Mouse (Mus musculus) urinary bladder, postnatal 14 days (tissue): ENCODE measurements around the gene Gsk3a.

Experiments used
- DNase-seq: peaks from one replicate; pipeline ENCODE4 v3.0.0; 2021; ENCODE audit warnings: low spot score

The Gsk3a gene

DNA sequence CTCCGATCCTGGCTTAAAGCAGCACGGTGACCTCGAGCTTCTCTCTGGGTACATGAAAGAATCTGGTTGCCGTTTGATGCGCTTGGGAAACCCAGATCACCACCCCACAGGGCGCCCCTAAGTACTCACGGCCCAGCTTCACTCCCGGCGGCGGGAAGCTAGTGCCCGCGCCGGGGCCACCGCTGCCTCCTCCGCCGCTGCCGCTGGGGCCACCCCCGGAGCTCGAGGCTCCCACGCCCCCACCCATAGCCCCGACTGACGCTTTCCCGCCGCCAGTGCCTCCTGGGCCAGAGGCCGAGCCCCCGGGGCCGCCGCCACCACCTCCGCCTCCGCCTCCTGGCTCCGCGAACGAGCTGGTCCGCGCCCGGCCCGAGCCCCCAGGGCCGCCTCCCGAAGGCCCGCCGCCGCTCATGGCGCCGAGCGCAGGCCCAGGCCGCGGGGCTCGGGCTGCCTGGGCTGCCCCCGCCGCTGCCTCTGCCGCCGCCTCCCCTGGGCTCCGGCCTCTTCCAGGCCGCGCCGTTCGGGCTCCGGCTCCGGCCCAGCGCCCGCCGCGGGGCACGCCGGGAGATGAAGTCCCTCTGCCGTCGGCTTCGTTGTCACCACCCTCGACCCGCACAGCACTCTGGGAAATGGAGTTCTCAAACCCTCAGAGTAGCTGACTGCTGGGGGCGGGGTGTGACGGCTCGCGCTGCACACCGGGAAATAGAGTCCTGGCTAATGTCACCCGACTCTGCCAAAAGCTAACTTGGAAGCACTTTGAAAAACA lies at the start of gene Gsk3a:
Gene Gsk3a (minus strand): TSS at position 603 of the 766 bp plus-strand sequence.
- peak; percentile 99 for DNase-seq

DNA sequence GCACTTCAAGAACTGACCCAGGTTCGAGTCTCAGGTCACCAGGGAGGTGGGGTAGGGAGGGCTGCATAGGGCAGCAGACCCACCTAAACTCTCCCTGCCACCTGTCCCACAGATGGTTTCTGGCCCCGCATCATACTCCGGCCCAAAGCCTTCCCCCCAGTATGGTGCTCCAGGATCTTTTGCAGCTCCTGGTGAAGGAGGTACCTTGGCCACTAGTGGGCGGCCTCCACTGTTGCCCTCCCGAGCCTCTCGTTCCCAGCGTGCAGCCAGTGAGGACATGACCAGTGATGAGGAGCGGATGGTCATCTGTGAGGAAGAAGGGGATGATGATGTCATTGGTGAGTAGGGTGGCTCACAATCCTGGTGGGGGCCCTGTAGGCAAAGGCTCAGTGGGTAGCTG lies 49.3 kb upstream of the Gsk3a start:
- DNase-seq = no peak

- no peak for DNase-seq
These were observed 48.0 kb upstream of the Gsk3a start for GRCm38 (mm10) chr7:25285511-25286238.

DNA sequence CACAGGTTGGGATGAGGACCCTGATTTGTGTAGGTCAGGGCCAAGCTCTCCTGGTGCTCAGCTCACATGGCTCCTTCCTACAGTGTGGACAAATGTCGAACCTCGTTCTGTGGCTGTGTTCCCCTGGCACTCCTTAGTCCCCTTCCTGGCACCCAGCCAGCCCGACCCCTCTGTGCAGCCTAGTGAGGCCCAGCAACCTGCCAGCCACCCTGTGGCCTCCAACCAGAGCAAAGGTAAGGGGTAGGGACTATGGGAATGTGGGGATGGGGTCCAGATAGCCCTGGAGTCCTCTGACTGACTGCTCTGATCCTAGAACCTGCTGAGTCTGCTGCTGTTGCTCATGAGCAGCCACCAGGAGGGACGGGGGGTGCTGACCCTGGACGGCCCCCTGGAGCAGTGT lies 47.1 kb upstream of the Gsk3a start:
- no peak for DNase-seq

DNA sequence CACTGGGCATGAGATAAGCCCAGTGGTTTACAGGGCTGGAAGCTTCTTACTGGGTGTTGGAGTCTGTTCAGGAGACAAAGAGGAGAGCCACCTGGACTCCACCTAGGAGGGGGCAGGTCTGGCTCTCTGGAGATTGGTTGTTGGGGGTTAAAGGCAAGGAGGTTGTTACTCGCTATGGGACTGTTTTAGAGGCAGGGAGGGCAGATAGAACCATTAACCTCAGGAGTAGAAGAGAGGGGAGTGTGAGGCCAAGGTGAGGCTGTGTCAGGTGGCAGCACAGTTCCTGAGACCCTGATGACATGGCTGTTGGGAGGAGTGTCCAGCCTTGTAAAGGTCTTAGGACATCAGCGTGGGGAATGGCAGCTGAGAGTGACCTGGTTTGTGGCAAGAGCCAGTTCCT lies 46.5 kb upstream of the Gsk3a start:
- DNase-seq = no peak

GRCm38 (mm10) chr7:25283637-25284036 lies 46.0 kb upstream of the Gsk3a start:
- DNase-seq = peak; percentile 22

DNA sequence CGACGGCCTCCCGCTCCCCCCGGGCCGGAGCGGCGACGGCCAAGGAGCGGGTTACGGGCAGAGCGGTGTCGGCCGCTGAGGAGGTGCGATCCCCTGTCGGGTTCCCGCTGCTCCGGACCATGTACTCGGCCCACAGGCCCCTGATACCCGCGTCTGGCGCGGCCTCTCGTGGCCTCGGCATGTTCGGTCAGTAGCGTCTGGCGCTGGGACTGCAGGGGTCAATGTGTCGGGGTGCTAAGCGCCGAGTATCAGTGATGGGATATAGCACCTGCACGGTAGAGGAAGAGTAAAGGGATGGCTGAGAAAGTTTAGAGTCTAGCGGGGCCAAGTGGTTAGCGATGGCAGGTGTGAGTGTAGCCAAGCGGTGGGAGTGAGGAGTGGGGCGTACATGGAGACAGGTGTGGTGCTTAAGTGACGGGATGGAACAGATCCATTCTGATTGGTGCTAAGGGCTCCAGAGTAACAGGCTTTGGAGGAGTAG lies 45.1 kb upstream of the Gsk3a start:
- DNase-seq = peak; percentile 46

DNA sequence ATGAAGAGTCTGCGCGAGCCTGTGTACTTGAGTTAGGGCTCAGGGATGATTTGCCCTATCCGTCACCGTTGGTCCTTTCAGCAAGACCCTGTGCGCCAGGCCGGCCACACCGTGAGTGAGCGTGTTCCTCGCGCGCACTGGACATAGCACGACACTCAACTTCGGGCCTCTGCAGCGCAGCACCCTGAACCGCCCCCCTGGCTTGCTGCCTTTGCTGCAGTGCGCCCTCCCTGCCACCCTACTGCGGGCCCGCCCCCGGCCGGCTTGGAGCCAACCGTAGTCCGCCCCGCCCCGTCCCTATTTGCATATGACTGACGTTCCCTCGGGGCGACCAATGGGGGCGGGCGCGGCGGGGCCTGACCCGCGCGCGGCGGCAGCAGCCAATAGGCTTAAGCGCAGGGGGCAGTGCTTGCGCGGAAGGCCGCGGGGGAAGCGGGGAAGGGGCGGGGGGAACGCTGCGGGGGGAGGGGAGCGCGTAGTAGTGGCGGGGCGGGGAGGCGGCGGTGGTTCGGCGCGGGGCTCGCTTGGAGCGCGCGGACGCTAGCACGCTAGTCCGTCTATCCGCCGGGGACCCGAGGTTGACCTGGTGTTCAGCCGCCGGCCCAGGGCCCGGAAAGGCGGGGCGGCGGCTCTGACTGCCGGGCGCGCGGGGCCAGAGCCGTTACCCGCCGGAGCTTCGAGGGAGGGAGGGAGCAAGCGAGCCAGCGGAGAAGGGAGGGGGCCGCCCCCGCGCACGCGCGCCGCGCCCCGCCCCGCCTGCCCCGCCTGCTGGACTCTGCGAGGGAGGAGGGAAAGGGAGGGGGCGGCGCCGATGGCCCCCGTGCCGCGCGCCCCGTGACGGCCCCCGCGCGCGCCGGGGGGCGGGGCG lies 44.3 kb upstream of the Gsk3a start:
- peak; percentile 98 for DNase-seq

DNA sequence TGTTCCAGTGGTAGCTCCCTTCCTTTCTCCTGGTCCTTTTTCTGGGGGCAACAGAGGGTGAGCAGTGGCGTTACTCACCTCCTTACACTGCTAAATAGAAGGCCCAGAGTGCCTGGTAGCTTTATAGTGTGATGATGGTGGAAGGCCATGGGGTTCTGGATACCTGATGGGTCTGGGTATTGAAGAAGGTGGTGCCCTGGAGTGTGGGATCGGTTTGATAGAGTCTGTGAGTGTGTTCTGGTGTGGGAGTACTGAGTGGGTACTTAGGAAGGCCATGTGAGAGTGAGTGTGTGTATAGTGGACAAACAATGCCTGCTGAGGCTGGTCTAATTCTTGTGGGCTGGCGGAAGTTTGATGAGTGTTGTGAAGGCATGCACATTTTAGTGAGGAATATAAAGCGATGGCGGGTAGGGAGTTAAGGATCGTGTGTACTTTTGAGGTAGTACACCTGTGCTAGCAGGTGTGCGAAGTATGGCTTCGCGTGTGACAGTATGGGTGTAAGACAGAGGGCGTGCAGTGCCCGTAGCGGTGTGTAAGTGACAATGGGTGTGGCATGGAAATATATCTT lies 43.6 kb upstream of the Gsk3a start:
- peak; percentile 3 for DNase-seq

DNA sequence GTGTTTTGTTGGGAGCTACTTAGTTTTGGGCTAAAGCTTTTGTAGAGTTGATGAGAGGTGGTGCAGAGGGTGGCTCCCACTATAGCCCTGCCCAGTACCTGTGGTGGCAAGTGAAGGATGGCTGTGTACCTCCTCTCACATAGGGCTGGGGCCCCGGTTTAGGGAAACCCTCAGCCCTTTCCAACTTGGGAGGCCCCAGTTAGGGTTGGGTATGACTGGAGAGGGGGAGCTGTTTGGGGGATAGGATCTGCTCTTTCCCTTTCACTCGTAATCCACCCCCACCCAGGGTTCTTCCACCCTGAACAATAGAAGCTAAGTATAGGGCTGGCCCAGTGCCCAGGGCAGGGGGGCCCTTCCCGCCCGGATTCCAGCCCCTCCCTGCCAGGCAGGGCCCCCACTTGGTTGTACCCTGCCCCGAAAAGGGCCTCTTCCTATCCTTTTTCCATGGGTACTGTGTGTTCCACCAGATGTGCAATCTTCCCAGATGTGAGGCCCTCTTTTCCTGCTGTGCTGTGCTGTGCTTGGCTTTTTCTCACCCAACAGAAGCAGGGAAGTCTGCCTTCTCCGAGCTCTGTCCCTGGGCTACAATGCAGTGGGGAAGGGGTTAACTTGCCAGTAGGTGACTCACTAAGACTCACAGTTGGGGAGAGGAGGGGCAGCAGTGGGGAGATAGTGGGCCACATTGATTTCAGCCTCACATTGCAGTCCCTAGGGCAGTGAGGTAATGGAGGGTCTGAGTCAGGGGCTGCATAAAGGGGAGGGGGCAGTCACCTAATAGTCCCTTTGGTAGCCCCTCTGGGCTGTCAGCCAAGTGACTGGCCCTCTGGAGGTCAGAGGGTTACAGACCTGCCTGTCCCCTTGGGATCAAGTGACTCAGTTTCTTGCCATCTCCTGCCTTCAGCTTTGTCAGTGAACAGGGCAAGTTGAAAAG lies 42.5 kb upstream of the Gsk3a start:
- peak; percentile 59 for DNase-seq

- DNase-seq = peak; percentile 88
These were observed 41.6 kb upstream of the Gsk3a start for GRCm38 (mm10) chr7:25279076-25279860.

GRCm38 (mm10) chr7:25278341-25279075 lies 40.9 kb upstream of the Gsk3a start:
- peak; percentile 90 for DNase-seq

GRCm38 (mm10) chr7:25277998-25278340 lies 40.3 kb upstream of the Gsk3a start:
- no peak for DNase-seq

DNA sequence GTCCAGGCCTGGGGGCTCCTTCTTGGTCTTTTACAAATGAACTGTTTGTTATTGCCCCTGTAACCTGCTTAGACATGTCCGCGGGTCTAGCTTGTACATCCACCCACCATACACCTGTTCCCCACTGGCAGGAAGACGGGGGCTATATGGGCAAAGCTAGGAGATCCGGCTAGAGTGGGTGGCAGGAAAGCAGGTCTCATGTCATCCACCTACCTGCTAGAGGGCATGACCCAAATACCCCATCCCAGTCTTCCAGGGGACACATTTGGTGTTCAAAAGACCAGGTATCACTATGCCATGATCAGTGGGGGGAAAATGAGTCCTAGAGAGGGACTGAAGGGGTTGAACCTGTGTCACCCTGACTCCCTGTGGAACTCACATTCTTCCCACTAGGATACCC lies 39.8 kb upstream of the Gsk3a start:
- no peak for DNase-seq

DNA sequence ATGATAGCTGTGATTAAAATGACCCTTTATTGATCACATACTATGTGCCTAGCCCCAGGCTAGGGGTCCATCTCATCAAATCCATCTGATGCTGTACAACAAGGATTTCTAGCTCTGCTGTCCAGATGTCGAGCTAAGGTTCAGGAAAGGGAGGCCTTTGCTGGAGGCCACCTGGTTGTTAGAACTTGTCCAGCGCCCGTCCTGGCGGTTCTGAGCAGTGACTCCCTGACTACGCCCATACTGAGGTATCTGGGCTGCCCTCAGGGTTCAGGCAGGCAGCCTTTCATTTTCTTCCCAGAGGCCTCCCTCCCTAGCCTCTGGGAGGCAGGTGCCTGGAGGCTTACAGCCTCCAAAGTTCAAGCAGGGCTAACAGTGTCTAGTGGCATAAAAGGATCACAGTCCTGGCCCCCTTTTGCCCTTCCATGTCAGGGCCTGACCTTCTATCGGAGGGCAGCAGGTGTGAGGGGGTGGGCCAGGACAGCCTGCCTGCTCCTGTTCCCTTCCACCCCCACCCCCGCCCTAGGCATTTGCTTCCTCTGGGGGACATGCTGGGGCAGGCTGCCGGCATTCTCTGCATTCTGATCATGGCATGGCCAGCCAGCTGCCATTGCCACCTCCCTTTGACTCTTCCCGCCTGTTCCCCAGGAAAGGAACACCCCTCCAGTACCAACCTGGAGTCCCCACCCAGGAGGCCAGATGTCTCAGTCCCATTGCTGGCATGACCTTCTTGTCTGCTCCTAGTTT lies 38.1 kb upstream of the Gsk3a start:
- peak; percentile 75 for DNase-seq

GRCm38 (mm10) chr7:25274996-25275395 lies 37.3 kb upstream of the Gsk3a start:
- peak; percentile 25 for DNase-seq

GRCm38 (mm10) chr7:25274571-25274970 lies 36.9 kb upstream of the Gsk3a start:
- peak; percentile 15 for DNase-seq
